Mouse (Mus musculus) liver, embryonic 14.5 days (tissue): ENCODE results near the gene Ssr1.

ENCODE experiments used
- CTCF ChIP-seq: IDR thresholded peaks from 2 replicates; pipeline ENCODE4 v1.5.1; 2016; ENCODE audit warnings: antibody characterized with exemption, low read depth, control low read depth
- EP300 ChIP-seq: IDR thresholded peaks from 2 replicates; pipeline ENCODE4 v1.6.1; 2016; ENCODE audit warnings: antibody characterized with exemption, low read depth

GRCm38 (mm10) chr13:37979506-37979905 is 14.5 kb downstream of the Ssr1 start:
- TF ChIP-seq CTCF (no peak), EP300 (no peak)
